Mouse (Mus musculus): ENCODE results near the gene Cdadc1. TPM values are rescaled to one million over a fixed set of nuclear protein-coding genes. Genes with fewer than 3 reads are reported as not detected.

The Cdadc1 gene
- total RNA-seq, 1 experiment: 6.7 TPM

DNA sequence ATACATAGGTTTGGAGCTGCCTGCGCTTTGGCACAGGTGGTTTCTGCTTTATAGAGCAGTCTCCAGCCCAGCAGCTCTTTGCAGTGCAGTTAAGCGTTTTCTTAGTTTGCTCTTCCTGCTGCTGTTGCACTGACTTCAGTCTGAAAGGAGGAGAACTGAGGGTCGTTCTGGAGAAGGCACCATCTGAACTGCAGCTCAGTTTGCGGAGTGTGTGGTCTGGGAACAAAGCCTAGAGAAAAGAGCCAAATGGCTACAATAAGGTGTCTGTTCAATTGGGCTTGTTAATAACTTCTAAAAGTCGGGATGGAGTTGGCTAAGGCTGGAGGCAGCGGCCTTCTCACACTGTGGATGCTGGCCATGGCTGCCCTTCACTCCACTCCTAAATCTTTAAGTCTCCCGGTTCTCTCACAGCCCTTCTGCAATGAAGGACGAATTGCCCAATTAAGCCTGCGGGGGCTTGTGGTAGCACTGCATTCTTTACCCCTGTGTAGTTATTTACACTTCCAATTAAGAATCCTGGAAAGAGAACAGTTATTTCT, 29.5 kb upstream of the Cdadc1 start:
- peak overlapping the region in 1 of 2 experiments; percentile 13; a peak in 1 of 4 replicates for H3K4me3 ChIP-seq (ENCODE audit: insufficient read depth in 1 of 2, low read depth in 1 of 2, low read length in 2 of 2, poor library complexity in 1 of 2, severe bottlenecking in 1 of 2)
- in situ Hi-C loops (cut with MboI; ENCODE audit: low sequenced_read_pairs in 2 of 2, unreplicated experiment in 2 of 2): no loop called here
- no peak overlapping the region for H3K9ac ChIP-seq (ENCODE audit: insufficient read depth, low read depth, low read length, poor library complexity, severe bottlenecking)
- DNase-seq (ENCODE audit: low read depth, low spot score): no peak
- no peak for TF ChIP-seq MAFK (IDR thresholded peaks at IDR 0.05; ENCODE audit: insufficient read depth, low read depth, low read length)
- no peak for TF ChIP-seq ZC3H11A (IDR thresholded peaks at IDR 0.05; ENCODE audit: borderline replicate concordance, low read depth, low read length)
- TF ChIP-seq HCFC1 (IDR thresholded peaks at IDR 0.05; ENCODE audit: borderline replicate concordance, insufficient read depth, low read length): no peak
- TF ChIP-seq ZNF384 (IDR thresholded peaks at IDR 0.05; ENCODE audit: low read depth, low read length): no peak
- no peak for TF ChIP-seq CHD2 (IDR thresholded peaks at IDR 0.05; ENCODE audit: low read depth, low read length)
- no peak overlapping the region for H3K27ac ChIP-seq (ENCODE audit: insufficient read depth, low read depth, low read length, poor library complexity, severe bottlenecking)
- H3K9me3 ChIP-seq (ENCODE audit: control insufficient read depth, insufficient read depth, low read depth, low read length): no peaks in the 10 kb centered on the region
- H3K4me1 ChIP-seq (ENCODE audit: control insufficient read depth in 2 of 2, insufficient read depth in 2 of 2, low read length in 2 of 2, poor library complexity in 1 of 2): peaks cover 4 to 6% of the 10 kb centered on the region in 2 experiments; a peak in 3 of 4 replicates
- peaks cover 8% of the 10 kb centered on the region; the same call in 1 of the 2 replicates for H3K36me3 ChIP-seq (ENCODE audit: control insufficient read depth, insufficient read depth, low read length, poor library complexity, severe bottlenecking)

DNA sequence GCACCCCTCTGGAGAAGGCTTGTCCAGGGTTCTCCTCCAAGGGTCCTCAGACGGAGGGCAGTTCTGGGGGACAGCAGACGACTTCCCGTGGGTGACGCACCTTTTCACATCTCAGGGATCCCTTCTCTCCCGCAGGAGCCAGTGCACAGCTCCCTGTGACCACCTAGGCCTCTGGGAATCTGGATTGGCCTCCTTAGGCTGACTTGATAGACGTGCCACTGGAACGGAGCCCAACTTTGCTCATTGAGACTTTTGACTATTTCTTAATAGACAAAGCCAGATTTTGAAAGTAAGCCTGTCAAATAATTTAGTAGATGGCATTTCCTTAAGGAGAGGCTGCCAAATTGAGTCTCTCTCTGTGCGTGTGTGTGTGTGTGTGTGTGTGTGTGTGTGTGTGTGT, 29.0 kb upstream of the Cdadc1 start:
- H3K36me3 ChIP-seq (ENCODE audit: control insufficient read depth, insufficient read depth, low read length, poor library complexity, severe bottlenecking): peaks cover 8% of the 10 kb centered on the region; the same call in 1 of the 2 replicates
- TF ChIP-seq MAFK (IDR thresholded peaks at IDR 0.05; ENCODE audit: insufficient read depth, low read depth, low read length) (no peak), CHD2 (IDR thresholded peaks at IDR 0.05; ENCODE audit: low read depth, low read length) (no peak)
- no peak overlapping the region for H3K27ac ChIP-seq (ENCODE audit: insufficient read depth, low read depth, low read length, poor library complexity, severe bottlenecking)
- no peaks in the 10 kb centered on the region for H3K9me3 ChIP-seq (ENCODE audit: control insufficient read depth, insufficient read depth, low read depth, low read length)
- DNase-seq (ENCODE audit: low read depth, low spot score): no peak
- in situ Hi-C loops (cut with MboI; ENCODE audit: low sequenced_read_pairs in 2 of 2, unreplicated experiment in 2 of 2): no loop called here
- H3K4me1 ChIP-seq (ENCODE audit: control insufficient read depth in 2 of 2, insufficient read depth in 2 of 2, low read length in 2 of 2, poor library complexity in 1 of 2): peaks cover 4 to 6% of the 10 kb centered on the region in 2 experiments; a peak in 3 of 4 replicates
- H3K4me3 ChIP-seq (ENCODE audit: insufficient read depth in 1 of 2, low read depth in 1 of 2, low read length in 2 of 2, poor library complexity in 1 of 2, severe bottlenecking in 1 of 2): peak overlapping the region; percentile 74 to 78
- H3K9ac ChIP-seq (ENCODE audit: insufficient read depth, low read depth, low read length, poor library complexity, severe bottlenecking): no peak overlapping the region; the same call in 1 of the 2 replicates

DNA sequence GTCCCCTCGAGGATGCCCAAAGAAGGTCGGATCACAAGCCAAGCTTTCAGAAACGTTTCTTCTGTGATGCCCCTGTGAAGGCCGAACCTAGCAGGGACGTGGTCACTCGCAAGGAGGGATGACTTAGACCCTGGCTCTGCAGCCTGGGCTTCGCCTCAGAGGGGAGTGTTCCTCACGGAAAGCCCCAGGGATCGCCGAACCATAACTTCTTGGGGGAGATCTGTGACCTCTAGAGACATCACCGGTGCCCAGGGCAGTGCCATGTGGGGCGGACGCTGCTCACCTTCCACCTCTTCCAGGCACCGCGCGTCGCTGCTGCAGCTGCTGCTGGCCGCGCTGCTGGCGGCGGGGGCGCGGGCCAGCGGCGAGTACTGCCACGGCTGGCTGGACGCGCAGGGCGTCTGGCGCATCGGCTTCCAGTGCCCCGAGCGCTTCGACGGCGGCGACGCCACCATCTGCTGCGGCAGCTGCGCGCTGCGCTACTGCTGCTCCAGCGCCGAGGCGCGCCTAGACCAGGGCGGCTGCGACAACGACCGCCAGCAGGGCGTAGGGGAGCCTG, 28.1 kb upstream of the Cdadc1 start:
- Histone ChIP-seq H3K4me3 (ENCODE audit: insufficient read depth in 1 of 2, low read depth in 1 of 2, low read length in 2 of 2, poor library complexity in 1 of 2, severe bottlenecking in 1 of 2) (peak overlapping the region; percentile 74 to 78), H3K9me3 (ENCODE audit: control insufficient read depth, insufficient read depth, low read depth, low read length) (no peaks in the 10 kb centered on the region), H3K27ac (ENCODE audit: insufficient read depth, low read depth, low read length, poor library complexity, severe bottlenecking) (no peak overlapping the region), H3K36me3 (ENCODE audit: control insufficient read depth, insufficient read depth, low read length, poor library complexity, severe bottlenecking) (peaks cover 8% of the 10 kb centered on the region; the same call in 1 of the 2 replicates), H3K9ac (ENCODE audit: insufficient read depth, low read depth, low read length, poor library complexity, severe bottlenecking) (peak overlapping the region; percentile 74), H3K4me1 (ENCODE audit: control insufficient read depth in 2 of 2, insufficient read depth in 2 of 2, low read length in 2 of 2, poor library complexity in 1 of 2) (peaks cover 4 to 6% of the 10 kb centered on the region in 2 experiments; a peak in 3 of 4 replicates)
- no peak for DNase-seq (ENCODE audit: low read depth, low spot score)
- in situ Hi-C loops (cut with MboI; ENCODE audit: low sequenced_read_pairs in 2 of 2, unreplicated experiment in 2 of 2): no loop called here
- no peak for TF ChIP-seq HCFC1 (IDR thresholded peaks at IDR 0.05; ENCODE audit: borderline replicate concordance, insufficient read depth, low read length)

DNA sequence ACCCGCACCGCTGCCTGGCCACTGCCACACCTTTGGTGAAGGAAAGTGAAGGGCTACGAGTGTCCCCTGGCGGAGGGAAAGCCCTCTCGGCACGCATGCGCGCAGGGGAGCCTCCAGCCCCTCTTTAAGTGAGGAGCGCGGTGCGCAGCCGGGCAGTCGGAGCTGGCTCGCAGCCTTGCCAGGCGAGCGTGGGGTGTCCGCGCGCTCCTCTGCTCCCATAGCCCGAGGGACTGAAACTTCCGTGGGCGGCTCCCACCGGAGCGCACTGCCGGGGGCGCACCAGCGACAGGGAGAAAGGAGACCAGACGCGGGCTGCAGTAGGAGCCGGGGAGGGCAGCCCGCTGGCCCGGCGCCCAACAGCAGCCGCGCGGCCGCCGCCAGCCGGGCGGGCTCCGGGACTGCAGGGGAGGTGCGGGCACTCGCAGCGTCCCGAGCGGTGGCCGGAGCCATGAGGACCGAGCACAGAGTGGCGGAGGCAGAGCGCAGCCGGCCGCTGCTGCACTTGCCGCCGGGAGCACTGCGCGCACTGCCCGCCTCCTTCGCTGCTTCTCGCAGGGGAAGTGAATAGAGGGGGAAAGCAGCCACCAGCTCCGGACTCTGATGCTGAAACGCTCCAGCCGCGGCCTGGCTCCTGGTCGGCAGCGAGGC, 27.5 kb upstream of the Cdadc1 start, which contains the start of gene Shisa2:
Gene Shisa2 (plus strand): TSS at position 151 of the 648 bp plus-strand sequence.
- TF ChIP-seq ZNF384 (IDR thresholded peaks at IDR 0.05; ENCODE audit: low read depth, low read length) (no peak), CHD2 (IDR thresholded peaks at IDR 0.05; ENCODE audit: low read depth, low read length) (no peak), HCFC1 (IDR thresholded peaks at IDR 0.05; ENCODE audit: borderline replicate concordance, insufficient read depth, low read length) (no peak), ZC3H11A (IDR thresholded peaks at IDR 0.05; ENCODE audit: borderline replicate concordance, low read depth, low read length) (no peak), MAFK (IDR thresholded peaks at IDR 0.05; ENCODE audit: insufficient read depth, low read depth, low read length) (no peak)
- in situ Hi-C loops (cut with MboI; ENCODE audit: low sequenced_read_pairs in 2 of 2, unreplicated experiment in 2 of 2): no loop called here
- Histone ChIP-seq H3K4me1 (ENCODE audit: control insufficient read depth in 2 of 2, insufficient read depth in 2 of 2, low read length in 2 of 2, poor library complexity in 1 of 2) (peaks cover 4 to 6% of the 10 kb centered on the region in 2 experiments; a peak in 3 of 4 replicates), H3K9me3 (ENCODE audit: control insufficient read depth, insufficient read depth, low read depth, low read length) (no peaks in the 10 kb centered on the region), H3K9ac (ENCODE audit: insufficient read depth, low read depth, low read length, poor library complexity, severe bottlenecking) (peak within 1 kb of the TSS; percentile 74), H3K36me3 (ENCODE audit: control insufficient read depth, insufficient read depth, low read length, poor library complexity, severe bottlenecking) (peaks cover 8% of the 10 kb centered on the region; the same call in 1 of the 2 replicates), H3K4me3 (ENCODE audit: insufficient read depth in 1 of 2, low read depth in 1 of 2, low read length in 2 of 2, poor library complexity in 1 of 2, severe bottlenecking in 1 of 2) (peak within 1 kb of the TSS; percentile 74 to 78), H3K27ac (ENCODE audit: insufficient read depth, low read depth, low read length, poor library complexity, severe bottlenecking) (no peak within 1 kb of the TSS; the same call in 1 of the 2 replicates)
- DNase-seq (ENCODE audit: low read depth, low spot score): peak; percentile 56

Data from ES-E14 (cell line).